Mouse (Mus musculus) limb, embryonic 14.5 days (tissue): ENCODE data around the gene Ceacam9. TPM values are rescaled to one million over a fixed set of nuclear protein-coding genes. Genes with fewer than 3 reads are reported as not detected.

Experiments used
- ATAC-seq: fragments of 200-750 bp; cut with Nextera tagmentation; 2 replicates; pipeline ENCODE4 v1.8.0; 2017; ENCODE audit warnings: low read depth, moderate number of reproducible peaks, moderate TSS enrichment; ENCODE audit not compliant: low FRiP score
- DNase-seq: peaks from one replicate; pipeline ENCODE4 v3.0.0-alpha.2; 2015; ENCODE audit warnings: low spot score
- H3K27ac ChIP-seq: fragments of 300-500 bp; sonication (generic); replicated peaks from 2 replicates; pipeline ENCODE4 v1.5.1; 2014; ENCODE audit warnings: low read depth, mild to moderate bottlenecking, low read length, moderate library complexity, mixed read lengths
- H3K27me3 ChIP-seq: fragments of 300-500 bp; sonication (generic); 2 replicates; pipeline ENCODE4 v1.6.1; 2014; ENCODE audit warnings: low read length, mixed read lengths; ENCODE audit not compliant: control insufficient read depth, insufficient read depth
- H3K36me3 ChIP-seq: fragments of 300-500 bp; sonication (generic); 2 replicates; pipeline ENCODE4 v1.6.1; 2014; ENCODE audit warnings: mild to moderate bottlenecking, low read length, moderate library complexity, mixed read lengths; ENCODE audit not compliant: control insufficient read depth, insufficient read depth
- H3K4me1 ChIP-seq: fragments of 300-500 bp; sonication (generic); 2 replicates; pipeline ENCODE4 v1.6.1; 2014; ENCODE audit warnings: antibody characterized with exemption, low read length, mixed read lengths; ENCODE audit not compliant: control insufficient read depth, insufficient read depth
- H3K4me2 ChIP-seq: fragments of 300-500 bp; sonication (generic); replicated peaks from 2 replicates; pipeline ENCODE4 v1.6.1; 2014; ENCODE audit warnings: low read depth, mild to moderate bottlenecking, low read length, moderate library complexity; ENCODE audit not compliant: severe bottlenecking
- H3K4me3 ChIP-seq: fragments of 300-500 bp; sonication (generic); replicated peaks from 2 replicates; pipeline ENCODE4 v1.5.1; 2014; ENCODE audit warnings: low read length
- H3K9ac ChIP-seq: fragments of 300-500 bp; sonication (generic); 2 replicates; pipeline ENCODE4 v1.6.1; 2014; ENCODE audit warnings: mild to moderate bottlenecking, low read depth, low read length, moderate library complexity; ENCODE audit not compliant: severe bottlenecking
- H3K9me3 ChIP-seq: fragments of 300-500 bp; sonication (generic); 2 replicates; pipeline ENCODE4 v1.6.1; 2016; ENCODE audit warnings: low read length; ENCODE audit not compliant: control insufficient read depth
- POLR2A ChIP-seq: fragments of 200-500 bp; IDR thresholded peaks from 2 replicates; pipeline ENCODE4 v1.8.0; 2012; ENCODE audit warnings: inconsistent platforms, mild to moderate bottlenecking, moderate library complexity, borderline replicate concordance; ENCODE audit not compliant: insufficient read depth, insufficient read length; ENCODE audit errors: extremely low read depth
- WGBS: fragments of 180-500 bp; shearing (Covaris S2); extraction: QIAGEN DNeasy Blood & Tissue Kit; methylation state at CpG from one replicate; pipeline ENCODE4 v1.1.7; 2014; 5-methylcytosine and 5-hydroxymethylcytosine counted together
- polyA plus RNA-seq, 2 experiments: library from polyadenylated mRNA; depleted of rRNA in 1 of 2; stranded (reverse) in 1 of 2; unstranded in 1 of 2; fragments of >200 nt; fragmentation: Nextera tagmentation in 1 of 2; extraction: Ambion mirVana in 1 of 2; gene quantifications; 2 replicates each; pipeline versions ENCODE4 v1.2.1 to v1.2.3; 2012 to 2014

Ceacam9 gene
- polyA plus RNA-seq, 2 experiments = 0.04 TPM; not detected in 1

DNA sequence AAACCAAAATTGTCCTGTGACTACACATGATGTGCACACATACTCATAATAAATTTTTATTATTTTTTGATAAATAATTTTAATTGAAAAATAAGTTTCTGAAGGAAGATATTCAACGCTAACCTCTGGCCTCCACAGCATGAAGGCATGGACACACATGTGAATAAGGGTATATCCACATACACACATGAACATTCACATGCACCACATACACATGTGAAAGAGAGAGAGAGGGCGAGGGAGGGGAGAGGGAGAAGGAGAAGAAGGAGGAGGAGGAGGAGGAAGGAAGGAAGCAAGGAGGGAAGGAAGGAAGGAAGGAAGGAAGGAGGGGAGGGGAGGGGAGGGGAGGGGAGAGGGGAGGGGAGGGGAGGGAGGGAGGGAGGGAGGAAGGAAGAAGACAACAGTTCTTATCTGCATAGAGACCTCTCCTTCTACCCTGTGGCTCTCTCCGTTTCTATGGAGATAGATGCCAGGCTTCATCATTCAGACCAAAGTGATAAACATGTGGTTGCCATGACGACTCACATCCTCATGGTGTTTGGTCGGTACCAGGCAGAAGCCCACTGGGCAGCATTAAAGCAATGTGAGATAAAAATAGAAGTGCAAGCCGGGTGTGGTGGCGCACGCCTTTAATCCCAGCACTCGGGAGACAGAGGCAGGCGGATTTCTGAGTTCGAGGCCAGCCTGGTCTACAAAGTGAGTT, 37.3 kb downstream of the Ceacam9 start:
- no peak for DNase-seq
- Histone ChIP-seq H3K4me3 (no peak overlapping the region), H3K27me3 (no peaks in the 10 kb centered on the region), H3K4me1 (peaks cover 13% of the 10 kb centered on the region), H3K9me3 (no peaks in the 10 kb centered on the region), H3K9ac (no peak overlapping the region), H3K36me3 (no peaks in the 10 kb centered on the region), H3K27ac (no peak overlapping the region), H3K4me2 (no peak overlapping the region)
- 78% methylated on average over 10 of the region's 11 CpGs for WGBS
- TF ChIP-seq POLR2A = no peak
- ATAC-seq = no peak

DNA sequence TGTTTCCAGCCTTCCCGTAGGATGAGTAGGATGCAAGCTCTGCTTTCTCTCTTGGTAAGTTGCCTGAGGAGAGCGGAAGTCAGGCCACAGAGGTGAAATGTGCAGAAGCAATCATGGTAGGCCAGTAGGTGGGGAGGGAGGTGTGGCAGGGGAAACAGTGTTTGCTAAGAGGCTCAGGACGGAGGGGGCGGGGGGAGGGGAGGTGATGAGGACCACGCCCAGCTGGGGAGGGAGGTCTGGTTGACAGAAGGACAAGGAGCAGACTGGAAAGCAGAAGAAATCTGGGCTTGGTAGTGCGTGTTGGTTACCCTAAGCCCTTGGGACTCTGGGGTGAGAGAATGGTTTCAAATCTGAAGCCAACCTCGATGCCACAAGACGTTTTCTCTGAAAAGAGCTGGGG, 38.6 kb downstream of the Ceacam9 start:
- Histone ChIP-seq H3K4me3 (no peak overlapping the region), H3K36me3 (no peaks in the 10 kb centered on the region), H3K27me3 (no peaks in the 10 kb centered on the region), H3K4me2 (no peak overlapping the region), H3K9ac (no peak overlapping the region), H3K27ac (no peak overlapping the region), H3K4me1 (peaks cover 13% of the 10 kb centered on the region), H3K9me3 (no peaks in the 10 kb centered on the region)
- WGBS = 16% methylated on average over 8 of the region's 8 CpGs
- no peak for TF ChIP-seq POLR2A
- DNase-seq = peak; percentile 22
- no peak for ATAC-seq

DNA sequence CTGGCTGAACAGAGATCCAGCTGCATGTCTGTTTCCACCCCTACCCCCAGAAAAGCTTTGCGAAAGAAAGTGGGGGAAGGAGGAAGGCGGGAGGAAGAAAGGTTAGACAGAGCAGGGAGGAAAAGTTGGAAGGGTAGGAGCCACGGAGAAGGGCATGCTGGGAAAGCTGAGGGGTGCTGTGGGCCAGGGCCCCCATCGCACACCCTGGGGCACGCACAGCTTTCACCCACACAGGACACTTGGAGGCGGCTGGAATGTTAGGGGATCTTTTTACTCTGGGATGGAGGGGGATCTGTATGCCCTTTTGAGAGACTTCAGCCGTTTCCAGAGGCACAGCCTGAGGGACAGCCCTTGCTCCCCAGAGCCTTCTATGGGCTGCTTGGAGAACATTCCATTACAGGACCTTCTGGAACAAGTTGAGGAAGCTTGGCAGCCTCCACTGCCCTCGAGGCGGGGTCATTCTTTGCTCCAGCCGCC, 39.3 kb downstream of the Ceacam9 start:
- ATAC-seq (peak; percentile 53; the same call in 1 of the 2 replicates), DNase-seq (peak; percentile 74)
- 24% methylated on average over 9 of the region's 10 CpGs for whole genome bisulfite sequencing

DNA sequence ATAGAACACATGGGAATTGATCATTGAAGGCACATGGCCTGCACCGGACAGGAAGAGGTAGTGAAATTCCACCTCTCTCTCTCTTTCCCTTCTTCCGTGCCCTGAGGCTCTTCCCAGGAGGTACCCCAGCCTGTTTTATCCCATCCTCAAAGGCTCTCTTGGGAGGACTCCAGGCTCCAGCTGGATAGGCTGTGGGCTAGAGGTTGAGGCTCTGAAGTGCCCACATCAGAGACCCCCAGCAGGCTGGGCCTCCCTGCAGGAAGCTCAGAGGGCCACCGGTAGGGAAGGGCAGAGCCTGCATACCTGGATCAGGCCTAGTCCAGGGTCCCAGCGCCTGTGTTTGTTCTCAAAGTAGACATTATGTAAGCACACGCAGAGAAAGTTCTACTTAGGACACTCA, 39.9 kb downstream of the Ceacam9 start:
- H3K27ac ChIP-seq = peak overlapping the region; percentile 16; the same call in 1 of the 2 replicates
- DNase-seq (no peak), ATAC-seq (peak; percentile 32; the same call in 1 of the 2 replicates)
- WGBS = 20% methylated on average over 5 of the region's 5 CpGs
- H3K27me3 ChIP-seq = no peaks in the 10 kb centered on the region
- no peak overlapping the region for H3K4me2 ChIP-seq
- H3K9me3 ChIP-seq = no peaks in the 10 kb centered on the region
- H3K4me1 ChIP-seq = peaks cover 16% of the 10 kb centered on the region
- H3K4me3 ChIP-seq = no peak overlapping the region
- no peak overlapping the region for H3K9ac ChIP-seq
- H3K36me3 ChIP-seq = no peaks in the 10 kb centered on the region
- no peak for TF ChIP-seq POLR2A

More for the DNA sequence above, 39.3 kb downstream of the Ceacam9 start:
- Histone ChIP-seq H3K36me3 (no peaks in the 10 kb centered on the region), H3K4me3 (no peak overlapping the region), H3K27me3 (no peaks in the 10 kb centered on the region), H3K9ac (no peak overlapping the region), H3K9me3 (no peaks in the 10 kb centered on the region), H3K27ac (peak overlapping the region; percentile 44), H3K4me1 (peaks cover 13% of the 10 kb centered on the region), H3K4me2 (no peak overlapping the region; the same call in 1 of the 2 replicates)
- no peak for TF ChIP-seq POLR2A

DNA sequence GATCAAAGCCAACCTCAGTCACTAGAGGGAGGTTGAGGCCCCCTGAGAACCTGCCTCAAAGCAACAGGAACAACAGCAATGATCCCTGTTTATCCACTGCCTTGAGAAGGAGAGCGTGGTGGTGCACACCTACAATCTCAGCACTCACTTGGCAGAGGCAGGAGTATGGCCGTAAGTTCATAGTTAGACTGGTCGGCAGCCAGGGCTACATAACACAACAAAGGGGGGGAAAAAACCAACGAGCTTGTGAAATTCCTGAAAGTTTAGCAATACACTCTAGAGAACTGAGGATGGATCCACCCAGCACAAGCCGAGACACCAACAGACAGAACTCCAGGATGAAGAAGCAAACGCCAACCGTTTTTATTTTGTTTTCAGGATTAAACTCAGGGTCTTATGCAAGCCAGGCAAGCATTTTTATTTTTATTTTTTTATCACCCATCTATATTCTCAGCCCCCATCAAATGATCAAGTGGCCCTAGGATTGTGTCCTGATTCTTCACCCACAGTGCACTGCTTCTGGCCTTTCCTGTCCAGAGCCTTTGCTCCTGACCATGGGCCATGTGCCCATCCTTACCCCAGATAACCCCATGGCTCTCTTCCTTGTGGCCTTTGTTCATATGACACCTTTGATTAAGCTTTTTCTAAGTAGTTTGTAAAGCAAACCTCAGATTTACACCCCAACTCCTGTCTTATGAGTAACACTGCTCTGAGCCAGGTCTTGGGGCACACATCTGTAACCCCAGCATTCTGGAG, 41.9 kb downstream of the Ceacam9 start:
- TF ChIP-seq POLR2A = no peak
- H3K27me3 ChIP-seq = no peaks in the 10 kb centered on the region
- H3K4me1 ChIP-seq = peaks cover 16% of the 10 kb centered on the region
- no peak overlapping the region for H3K4me3 ChIP-seq
- no peak overlapping the region for H3K4me2 ChIP-seq
- DNase-seq (no peak), ATAC-seq (no peak)
- H3K9me3 ChIP-seq = no peaks in the 10 kb centered on the region
- no peak overlapping the region for H3K9ac ChIP-seq
- H3K36me3 ChIP-seq = no peaks in the 10 kb centered on the region
- no peak overlapping the region for H3K27ac ChIP-seq
- 81% methylated on average over 7 of the region's 7 CpGs for WGBS
